Mouse (Mus musculus) megakaryocyte, embryonic 14.5 days (primary cell): ENCODE measurements around the gene Fam3c.

ENCODE experiments used
- FLI1 ChIP-seq: IDR thresholded peaks from 2 replicates; pipeline ENCODE4 v1.6.1; 2012; ENCODE audit warnings: low read length, inconsistent platforms, mixed read lengths
- GATA1 ChIP-seq: IDR thresholded peaks from 3 replicates; pipeline ENCODE4 v1.6.1; 2012; ENCODE audit warnings: mixed read lengths, low read length, inconsistent platforms, borderline replicate concordance

GRCm38 (mm10) chr6:22385254-22385870 is 29.3 kb upstream of the Fam3c start:
- TF ChIP-seq GATA1 = no peak
- no peak for TF ChIP-seq FLI1
